Mouse (Mus musculus) ES-Bruce4 (cell line): ENCODE results near the gene Sidt2. TPM values are rescaled to one million over a fixed set of nuclear protein-coding genes. Genes with fewer than 3 reads are reported as not detected.

Experiments
- H3K27ac ChIP-seq: 2 replicates; pipeline ENCODE4 v1.5.1; 2012; ENCODE audit warnings: low read length, inconsistent platforms; ENCODE audit not compliant: insufficient read depth
- H3K27me3 ChIP-seq: 2 replicates; pipeline ENCODE4 v1.6.1; 2012; ENCODE audit warnings: mild to moderate bottlenecking, low read length, inconsistent platforms; ENCODE audit not compliant: control insufficient read depth, poor library complexity, insufficient read depth, severe bottlenecking
- H3K36me3 ChIP-seq: 2 replicates; pipeline ENCODE4 v1.6.1; 2012; ENCODE audit warnings: inconsistent platforms, mild to moderate bottlenecking, low read length, moderate library complexity; ENCODE audit not compliant: control insufficient read depth, poor library complexity, insufficient read depth, severe bottlenecking
- H3K4me1 ChIP-seq: one replicate; pipeline ENCODE4 v1.8.1; 2011; ENCODE audit warnings: low read length; ENCODE audit not compliant: control insufficient read depth, insufficient read depth
- H3K4me3 ChIP-seq: 2 replicates; pipeline ENCODE4 v1.5.1; 2011; ENCODE audit warnings: low read depth, mild to moderate bottlenecking, low read length
- H3K9ac ChIP-seq: 2 replicates; pipeline ENCODE4 v1.6.1; 2012; ENCODE audit warnings: low read depth, mild to moderate bottlenecking, inconsistent platforms; ENCODE audit not compliant: poor library complexity, severe bottlenecking
- H3K9me3 ChIP-seq: replicated peaks from 2 replicates; pipeline ENCODE4 v1.6.1; 2012; ENCODE audit warnings: mild to moderate bottlenecking, low read length, inconsistent platforms; ENCODE audit not compliant: control insufficient read depth, poor library complexity, insufficient read depth, severe bottlenecking
- CTCF ChIP-seq: IDR thresholded peaks from one replicate; pipeline ENCODE4 v1.8.1; 2011; ENCODE audit warnings: low read depth, low read length
- EP300 ChIP-seq: IDR thresholded peaks from 2 replicates; pipeline ENCODE4 v1.6.1; 2011; ENCODE audit warnings: low read depth, low read length; ENCODE audit not compliant: insufficient read depth
- POLR2A ChIP-seq: IDR thresholded peaks from one replicate; pipeline ENCODE4 v1.8.1; 2011; ENCODE audit warnings: low read length; ENCODE audit not compliant: insufficient read depth
- polyA plus RNA-seq: library from polyadenylated mRNA; stranded (reverse); fragments of >200 nt; gene quantifications from 2 replicates; pipeline ENCODE4 v1.2.4, GENCODE M21; 2011; ENCODE audit warnings: low read depth; ENCODE audit not compliant: missing spikeins, insufficient read depth, insufficient read length

Sidt2 gene
- polyA plus RNA-seq, 1 experiment = 89.9 TPM

GRCm38 (mm10) chr9:45932571-45933415, 22.3 kb downstream of the Sidt2 start:
- TF ChIP-seq POLR2A = no peak
- Histone ChIP-seq H3K27me3 (no peaks in the 10 kb centered on the region), H3K36me3 (no peaks in the 10 kb centered on the region; the same call in none of the 2 replicates), H3K4me3 (no peak overlapping the region), H3K9me3 (no peaks in the 10 kb centered on the region), H3K9ac (no peak overlapping the region), H3K27ac (no peak overlapping the region), H3K4me1 (no peaks in the 10 kb centered on the region)

DNA sequence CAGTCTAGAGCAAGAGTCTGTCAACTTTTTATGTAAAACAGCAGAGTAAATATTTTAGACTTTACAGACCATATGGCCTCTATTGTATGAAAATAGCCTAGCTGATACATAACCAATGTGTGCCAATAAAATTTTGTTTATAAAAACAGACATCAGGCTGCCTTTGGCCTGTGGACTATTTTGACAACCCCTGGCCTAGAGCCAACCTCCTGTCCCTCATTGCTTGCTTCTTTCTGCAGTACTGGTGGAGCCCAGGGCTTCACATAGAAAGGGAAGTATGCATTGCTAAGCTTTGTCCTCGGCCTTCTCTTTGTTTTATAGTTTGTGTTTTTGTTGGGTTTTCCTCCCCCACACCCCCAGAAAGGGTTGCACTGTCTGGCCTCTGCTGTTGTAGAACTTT, 23.1 kb downstream of the Sidt2 start:
- peaks cover 3% of the 10 kb centered on the region for H3K36me3 ChIP-seq
- H3K4me3 ChIP-seq = no peak overlapping the region
- no peaks in the 10 kb centered on the region for H3K27me3 ChIP-seq

GRCm38 (mm10) chr9:45929285-45929684, 25.8 kb downstream of the Sidt2 start:
- no peak for TF ChIP-seq POLR2A
- TF ChIP-seq CTCF = no peak
- TF ChIP-seq EP300 = no peak
- H3K9me3 ChIP-seq = no peaks in the 10 kb centered on the region
- no peaks in the 10 kb centered on the region for H3K27me3 ChIP-seq
- H3K27ac ChIP-seq = no peak overlapping the region
- no peak overlapping the region for H3K9ac ChIP-seq
- H3K4me1 ChIP-seq = no peaks in the 10 kb centered on the region
- H3K4me3 ChIP-seq = no peak overlapping the region
- H3K36me3 ChIP-seq = peaks cover 3% of the 10 kb centered on the region

More for the DNA sequence above, 23.1 kb downstream of the Sidt2 start:
- H3K4me1 ChIP-seq = no peaks in the 10 kb centered on the region
- TF ChIP-seq EP300 (no peak), CTCF (no peak), POLR2A (no peak)
- no peak overlapping the region for H3K27ac ChIP-seq
- H3K9me3 ChIP-seq = no peaks in the 10 kb centered on the region
- H3K9ac ChIP-seq = no peak overlapping the region

DNA sequence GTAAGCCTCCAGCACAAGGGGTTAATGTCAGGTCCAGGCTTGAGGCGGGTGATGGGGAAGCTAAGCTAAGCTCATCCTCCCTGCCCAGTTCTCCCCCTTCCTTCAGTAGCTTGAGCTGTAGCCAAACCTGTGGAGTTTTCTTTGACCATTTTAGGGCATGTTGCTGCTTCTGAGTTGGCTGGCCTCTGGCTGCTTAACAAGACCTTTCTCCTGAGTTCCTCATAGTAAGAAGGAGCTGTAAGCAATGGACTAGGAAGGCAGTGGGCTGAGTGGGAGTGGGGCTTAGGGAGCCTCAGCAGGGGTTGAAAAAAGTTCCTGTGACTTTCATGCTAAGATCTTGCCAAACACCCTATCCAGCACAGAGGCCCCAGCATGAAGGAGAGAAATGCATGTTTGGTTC, 35.2 kb downstream of the Sidt2 start:
- no peaks in the 10 kb centered on the region for H3K9me3 ChIP-seq
- H3K36me3 ChIP-seq = peaks cover 3% of the 10 kb centered on the region
- H3K9ac ChIP-seq = no peak overlapping the region
- no peak overlapping the region for H3K27ac ChIP-seq
- H3K27me3 ChIP-seq = no peaks in the 10 kb centered on the region
- no peaks in the 10 kb centered on the region for H3K4me1 ChIP-seq
- TF ChIP-seq EP300 (no peak), CTCF (no peak), POLR2A (no peak)
- no peak overlapping the region for H3K4me3 ChIP-seq

GRCm38 (mm10) chr9:45917041-45917934, 37.8 kb downstream of the Sidt2 start:
- no peaks in the 10 kb centered on the region for H3K9me3 ChIP-seq
- no peak overlapping the region for H3K27ac ChIP-seq
- H3K36me3 ChIP-seq = peaks cover 3% of the 10 kb centered on the region; the same call in 1 of the 2 replicates
- H3K4me1 ChIP-seq = no peaks in the 10 kb centered on the region
- no peak for TF ChIP-seq CTCF
- TF ChIP-seq EP300 = no peak
- TF ChIP-seq POLR2A = no peak
- no peak overlapping the region for H3K9ac ChIP-seq
- no peaks in the 10 kb centered on the region for H3K27me3 ChIP-seq
- H3K4me3 ChIP-seq = no peak overlapping the region
